Mouse (Mus musculus): ENCODE results near the gene Cyfip2. TPM values are rescaled to one million over a fixed set of nuclear protein-coding genes. Genes with fewer than 3 reads are reported as not detected.
A peak's percentile ranks its signal among the peaks of the same experiment; 100 is the strongest.

The Cyfip2 gene
- polyA plus RNA-seq, 1 experiment = 31.2 TPM

- H3K4me3 ChIP-seq (ENCODE audit: low read depth, low read length) = no peak overlapping the region
- H3K27ac ChIP-seq (ENCODE audit: insufficient read depth, low read length) = no peak overlapping the region
- no peaks in the 10 kb centered on the region for H3K36me3 ChIP-seq (ENCODE audit: control insufficient read depth, insufficient read depth, low read length, poor library complexity, severe bottlenecking)
- no peak for TF ChIP-seq EP300 (IDR thresholded peaks at IDR 0.05; ENCODE audit: insufficient read depth, low read depth, low read length)
- no peak overlapping the region for H3K9ac ChIP-seq (ENCODE audit: low read depth, poor library complexity, severe bottlenecking)
- no peaks in the 10 kb centered on the region for H3K27me3 ChIP-seq (ENCODE audit: control insufficient read depth, insufficient read depth, low read length, poor library complexity, severe bottlenecking)
- H3K9me3 ChIP-seq (replicated peaks; ENCODE audit: control insufficient read depth, insufficient read depth, low read length, poor library complexity, severe bottlenecking) = no peaks in the 10 kb centered on the region
- no peaks in the 10 kb centered on the region for H3K4me1 ChIP-seq (ENCODE audit: control insufficient read depth, insufficient read depth, low read length)
Measured at GRCm38 (mm10) chr11:46220211-46220610, 92.4 kb downstream of the Cyfip2 start.

DNA sequence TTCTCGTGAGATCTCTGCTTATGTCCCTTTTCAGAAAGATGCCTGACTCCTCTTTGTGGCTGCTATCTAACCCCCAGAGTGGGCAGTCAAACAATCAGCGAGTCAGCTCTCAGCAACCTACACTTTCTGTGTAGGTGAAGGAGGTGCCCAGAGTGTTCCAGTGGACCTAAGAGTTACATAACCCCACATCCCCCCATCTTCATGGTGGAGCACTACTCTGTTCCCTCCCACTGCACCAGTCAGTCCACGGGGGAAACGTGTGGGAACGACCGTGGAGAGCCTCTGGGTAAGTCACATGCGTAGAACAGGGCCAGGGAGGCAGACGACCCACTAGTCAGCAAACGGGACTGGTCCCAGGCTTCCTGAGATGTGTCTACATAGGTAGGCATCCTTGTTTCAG, 93.3 kb downstream of the Cyfip2 start:
- TF ChIP-seq EP300 (IDR thresholded peaks at IDR 0.05; ENCODE audit: insufficient read depth, low read depth, low read length) = no peak
- no peak for TF ChIP-seq POLR2A (IDR thresholded peaks at IDR 0.05; ENCODE audit: insufficient read depth, low read length)
- no peak for TF ChIP-seq CTCF (IDR thresholded peaks at IDR 0.05; ENCODE audit: low read depth, low read length)
- Histone ChIP-seq H3K27me3 (ENCODE audit: control insufficient read depth, insufficient read depth, low read length, poor library complexity, severe bottlenecking) (no peaks in the 10 kb centered on the region), H3K4me1 (ENCODE audit: control insufficient read depth, insufficient read depth, low read length) (no peaks in the 10 kb centered on the region), H3K27ac (ENCODE audit: insufficient read depth, low read length) (no peak overlapping the region), H3K9ac (ENCODE audit: low read depth, poor library complexity, severe bottlenecking) (no peak overlapping the region), H3K9me3 (replicated peaks; ENCODE audit: control insufficient read depth, insufficient read depth, low read length, poor library complexity, severe bottlenecking) (no peaks in the 10 kb centered on the region), H3K36me3 (ENCODE audit: control insufficient read depth, insufficient read depth, low read length, poor library complexity, severe bottlenecking) (no peaks in the 10 kb centered on the region), H3K4me3 (ENCODE audit: low read depth, low read length) (no peak overlapping the region)

DNA sequence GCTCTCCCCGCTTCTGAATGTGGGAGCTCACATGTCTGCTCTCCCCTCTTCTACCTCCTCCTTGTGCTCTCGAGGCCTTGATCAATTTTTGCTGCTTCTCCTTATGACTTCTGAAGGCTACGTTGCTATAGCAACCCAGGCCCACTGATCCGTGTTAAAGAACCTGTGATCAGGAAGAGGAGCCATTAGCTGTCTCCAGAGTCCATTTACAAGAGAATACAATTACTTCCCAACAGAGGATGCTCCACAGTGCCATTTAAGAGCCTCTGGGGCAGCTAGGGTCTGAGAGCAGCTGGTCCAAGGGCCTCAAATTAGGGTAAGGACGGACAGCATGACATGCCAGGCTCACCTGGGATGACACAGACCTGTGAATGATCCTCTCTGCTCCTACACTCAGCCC, 94.1 kb downstream of the Cyfip2 start:
- no peak overlapping the region for H3K27ac ChIP-seq (ENCODE audit: insufficient read depth, low read length)
- H3K9ac ChIP-seq (ENCODE audit: low read depth, poor library complexity, severe bottlenecking) = no peak overlapping the region

DNA sequence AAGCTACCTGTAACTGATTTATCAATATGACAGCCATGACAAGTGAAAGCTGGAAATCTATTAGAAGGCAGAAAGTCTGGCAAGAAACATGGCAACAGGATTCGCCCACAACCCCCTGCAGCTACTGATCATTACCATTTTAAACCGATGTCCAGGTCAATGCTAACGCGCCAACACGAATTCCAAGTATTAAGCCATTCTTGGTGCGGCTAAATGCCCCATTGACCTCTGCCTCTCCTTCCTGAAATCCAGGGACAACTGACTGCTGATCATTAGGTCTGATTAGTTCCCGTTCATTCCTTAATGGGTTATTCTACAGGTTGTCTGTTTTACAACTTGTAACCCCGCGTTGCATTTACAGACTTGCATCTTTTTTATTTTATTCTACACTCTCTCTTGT, 95.0 kb downstream of the Cyfip2 start:
- Histone ChIP-seq H3K4me3 (ENCODE audit: low read depth, low read length) (no peak overlapping the region), H3K4me1 (ENCODE audit: control insufficient read depth, insufficient read depth, low read length) (no peaks in the 10 kb centered on the region), H3K36me3 (ENCODE audit: control insufficient read depth, insufficient read depth, low read length, poor library complexity, severe bottlenecking) (no peaks in the 10 kb centered on the region), H3K27ac (ENCODE audit: insufficient read depth, low read length) (no peak overlapping the region), H3K9ac (ENCODE audit: low read depth, poor library complexity, severe bottlenecking) (no peak overlapping the region), H3K27me3 (ENCODE audit: control insufficient read depth, insufficient read depth, low read length, poor library complexity, severe bottlenecking) (no peaks in the 10 kb centered on the region), H3K9me3 (replicated peaks; ENCODE audit: control insufficient read depth, insufficient read depth, low read length, poor library complexity, severe bottlenecking) (no peaks in the 10 kb centered on the region)
- no peak for TF ChIP-seq CTCF (IDR thresholded peaks at IDR 0.05; ENCODE audit: low read depth, low read length)
- TF ChIP-seq EP300 (IDR thresholded peaks at IDR 0.05; ENCODE audit: insufficient read depth, low read depth, low read length) = no peak
- TF ChIP-seq POLR2A (IDR thresholded peaks at IDR 0.05; ENCODE audit: insufficient read depth, low read length) = no peak

More for the DNA sequence above, 94.1 kb downstream of the Cyfip2 start:
- TF ChIP-seq EP300 (IDR thresholded peaks at IDR 0.05; ENCODE audit: insufficient read depth, low read depth, low read length) = no peak
- no peak for TF ChIP-seq POLR2A (IDR thresholded peaks at IDR 0.05; ENCODE audit: insufficient read depth, low read length)
- no peak for TF ChIP-seq CTCF (IDR thresholded peaks at IDR 0.05; ENCODE audit: low read depth, low read length)
- H3K4me1 ChIP-seq (ENCODE audit: control insufficient read depth, insufficient read depth, low read length) = no peaks in the 10 kb centered on the region
- H3K36me3 ChIP-seq (ENCODE audit: control insufficient read depth, insufficient read depth, low read length, poor library complexity, severe bottlenecking) = no peaks in the 10 kb centered on the region
- no peaks in the 10 kb centered on the region for H3K9me3 ChIP-seq (replicated peaks; ENCODE audit: control insufficient read depth, insufficient read depth, low read length, poor library complexity, severe bottlenecking)
- no peaks in the 10 kb centered on the region for H3K27me3 ChIP-seq (ENCODE audit: control insufficient read depth, insufficient read depth, low read length, poor library complexity, severe bottlenecking)
- H3K4me3 ChIP-seq (ENCODE audit: low read depth, low read length) = no peak overlapping the region

- H3K4me1 ChIP-seq (ENCODE audit: control insufficient read depth, insufficient read depth, low read length) = no peaks in the 10 kb centered on the region
- H3K4me3 ChIP-seq (ENCODE audit: low read depth, low read length) = no peak overlapping the region
- H3K27me3 ChIP-seq (ENCODE audit: control insufficient read depth, insufficient read depth, low read length, poor library complexity, severe bottlenecking) = no peaks in the 10 kb centered on the region
- H3K9me3 ChIP-seq (replicated peaks; ENCODE audit: control insufficient read depth, insufficient read depth, low read length, poor library complexity, severe bottlenecking) = no peaks in the 10 kb centered on the region
- no peak overlapping the region for H3K27ac ChIP-seq (ENCODE audit: insufficient read depth, low read length)
- peak; percentile 2 for TF ChIP-seq CTCF (IDR thresholded peaks at IDR 0.05; ENCODE audit: low read depth, low read length)
- no peak for TF ChIP-seq POLR2A (IDR thresholded peaks at IDR 0.05; ENCODE audit: insufficient read depth, low read length)
- TF ChIP-seq EP300 (IDR thresholded peaks at IDR 0.05; ENCODE audit: insufficient read depth, low read depth, low read length) = no peak
- H3K36me3 ChIP-seq (ENCODE audit: control insufficient read depth, insufficient read depth, low read length, poor library complexity, severe bottlenecking) = no peaks in the 10 kb centered on the region
- no peak overlapping the region for H3K9ac ChIP-seq (ENCODE audit: low read depth, poor library complexity, severe bottlenecking)
Measured at GRCm38 (mm10) chr11:46216669-46217068, 96.0 kb downstream of the Cyfip2 start.

- no peaks in the 10 kb centered on the region for H3K27me3 ChIP-seq (ENCODE audit: control insufficient read depth, insufficient read depth, low read length, poor library complexity, severe bottlenecking)
- H3K9me3 ChIP-seq (replicated peaks; ENCODE audit: control insufficient read depth, insufficient read depth, low read length, poor library complexity, severe bottlenecking) = no peaks in the 10 kb centered on the region
- H3K36me3 ChIP-seq (ENCODE audit: control insufficient read depth, insufficient read depth, low read length, poor library complexity, severe bottlenecking) = no peaks in the 10 kb centered on the region
- TF ChIP-seq EP300 (IDR thresholded peaks at IDR 0.05; ENCODE audit: insufficient read depth, low read depth, low read length) (no peak), CTCF (IDR thresholded peaks at IDR 0.05; ENCODE audit: low read depth, low read length) (peak; percentile 91)
- no peak overlapping the region for H3K4me3 ChIP-seq (ENCODE audit: low read depth, low read length)
- no peaks in the 10 kb centered on the region for H3K4me1 ChIP-seq (ENCODE audit: control insufficient read depth, insufficient read depth, low read length)
- H3K9ac ChIP-seq (ENCODE audit: low read depth, poor library complexity, severe bottlenecking) = no peak overlapping the region
- no peak overlapping the region for H3K27ac ChIP-seq (ENCODE audit: insufficient read depth, low read length)
Measured at GRCm38 (mm10) chr11:46215354-46215753, 97.3 kb downstream of the Cyfip2 start.
